Mouse (Mus musculus): ENCODE measurements around the gene Slc10a6. TPM values are rescaled to one million over a fixed set of nuclear protein-coding genes. Genes with fewer than 3 reads are reported as not detected.

Gene Slc10a6
- not detected for total RNA-seq (2023)

GRCm38 (mm10) chr5:103629111-103629764, at the start of gene Slc10a6:
Gene Slc10a6 (minus strand): TSS chr5:103629403.

GRCm38 (mm10) chr5:103655346-103656118, 26.3 kb upstream of the Slc10a6 start, which contains the start of gene 1700016H13Rik:
Gene 1700016H13Rik (minus strand): TSS chr5:103656010.

Other genes starting within 250 kb of the Slc10a6 start
- 1.8 TPM for gene Ptpn13, start 204.2 kb downstream of the Slc10a6 start, total RNA-seq (2023)
- gene 1700016H13Rik, start 26.6 kb upstream of the Slc10a6 start, total RNA-seq (2023): not detected
- gene Aff1, start 63.0 kb upstream of the Slc10a6 start, total RNA-seq (2023): 91.6 TPM

Data from CD8-positive naive resting alpha-beta T cell, adult 57 days (primary cell).